Mouse (Mus musculus): ENCODE data around the gene Prss53.

DNA sequence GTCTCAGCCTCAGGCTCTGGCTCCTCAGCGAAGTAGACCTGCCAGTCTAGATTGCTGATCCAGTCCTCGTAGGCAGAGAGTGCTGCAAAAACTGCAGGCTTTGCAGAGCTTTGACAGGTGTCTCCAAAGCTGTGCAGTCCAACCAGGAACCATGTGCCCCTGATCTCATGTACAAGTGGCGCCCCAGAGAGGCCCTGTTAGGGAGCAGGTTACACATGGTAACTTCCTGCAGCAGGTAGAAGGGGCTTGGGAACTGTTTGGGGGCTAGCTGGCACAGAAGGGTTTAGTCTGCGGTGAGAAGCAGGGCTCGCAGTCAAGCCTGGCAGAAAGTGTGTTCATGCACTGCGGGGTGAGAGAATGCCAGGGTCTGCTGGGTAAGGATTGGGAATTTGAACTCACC is 4.2 kb downstream of the Prss53 start:
- no peak for TF ChIP-seq CTCF (IDR thresholded peaks at IDR 0.05; ENCODE audit: low read depth)
- TF ChIP-seq EP300 (IDR thresholded peaks at IDR 0.05; ENCODE audit: low read depth): no peak

All from heart, postnatal 0 days (tissue).